Mouse (Mus musculus) ovary, postnatal 14 days (tissue): ENCODE data around the gene Lrp10.

Experiments
- DNase-seq: peaks from one replicate; pipeline ENCODE4 v3.0.0; 2022; ENCODE audit warnings: low spot score

Gene Lrp10

GRCm38 (mm10) chr14:54433941-54434531, 29.9 kb upstream of the Lrp10 start:
- no peak for DNase-seq

- no peak for DNase-seq
Observed at GRCm38 (mm10) chr14:54435194-54435918, 28.6 kb upstream of the Lrp10 start.

GRCm38 (mm10) chr14:54439155-54439554, 24.8 kb upstream of the Lrp10 start:
- no peak for DNase-seq

GRCm38 (mm10) chr14:54439610-54440009, 24.3 kb upstream of the Lrp10 start:
- DNase-seq: no peak

GRCm38 (mm10) chr14:54440538-54440937, 23.4 kb upstream of the Lrp10 start:
- no peak for DNase-seq

GRCm38 (mm10) chr14:54441365-54441764, 22.6 kb upstream of the Lrp10 start:
- DNase-seq: no peak

- DNase-seq: no peak
Observed at GRCm38 (mm10) chr14:54442548-54442947, 21.4 kb upstream of the Lrp10 start.

- no peak for DNase-seq
Observed at GRCm38 (mm10) chr14:54443196-54443595, 20.7 kb upstream of the Lrp10 start.

GRCm38 (mm10) chr14:54443712-54444618, 20.0 kb upstream of the Lrp10 start:
- peak; percentile 55 for DNase-seq

GRCm38 (mm10) chr14:54445476-54445875, 18.5 kb upstream of the Lrp10 start:
- no peak for DNase-seq

GRCm38 (mm10) chr14:54453566-54453965, 10.4 kb upstream of the Lrp10 start:
- DNase-seq: no peak

- DNase-seq: no peak
Observed at GRCm38 (mm10) chr14:54454669-54455528, 9.0 kb upstream of the Lrp10 start.

GRCm38 (mm10) chr14:54457907-54458569, 5.9 kb upstream of the Lrp10 start:
- no peak for DNase-seq

- no peak for DNase-seq
Observed at GRCm38 (mm10) chr14:54462146-54462545, 1.8 kb upstream of the Lrp10 start.

GRCm38 (mm10) chr14:54463108-54463958, 604 bp upstream of the Lrp10 start:
- no peak for DNase-seq

GRCm38 (mm10) chr14:54464293-54465005, 512 bp downstream of the Lrp10 start:
- peak; percentile 59 for DNase-seq

- no peak for DNase-seq
Observed at GRCm38 (mm10) chr14:54471467-54471866, 7.5 kb downstream of the Lrp10 start.

GRCm38 (mm10) chr14:54472671-54473070, 8.7 kb downstream of the Lrp10 start:
- DNase-seq: no peak

- no peak for DNase-seq
Observed at GRCm38 (mm10) chr14:54474744-54475143, 10.8 kb downstream of the Lrp10 start.
